Mouse (Mus musculus) midbrain, postnatal 0 days (tissue): ENCODE measurements around the gene Serping1. TPM values are rescaled to one million over a fixed set of nuclear protein-coding genes. Genes with fewer than 3 reads are reported as not detected.

Experiments used
- ATAC-seq: fragments of 200-750 bp; cut with Nextera tagmentation; 2 replicates; pipeline ENCODE4 v1.8.0; 2017; ENCODE audit warnings: moderate number of reproducible peaks, mild to moderate bottlenecking, moderate TSS enrichment, moderate library complexity; ENCODE audit not compliant: low FRiP score
- DNase-seq: peaks from one replicate; pipeline ENCODE4 v3.0.0-alpha.2; 2015; ENCODE audit warnings: low spot score
- H3K27ac ChIP-seq: fragments of 300-500 bp; sonication (generic); 2 replicates; pipeline ENCODE4 v1.5.1; 2014; ENCODE audit warnings: low read depth, mild to moderate bottlenecking, low read length, mixed read lengths
- H3K27me3 ChIP-seq: fragments of 300-500 bp; sonication (generic); 2 replicates; pipeline ENCODE4 v1.6.1; 2014; ENCODE audit warnings: low read length, control low read depth, mixed read lengths; ENCODE audit not compliant: insufficient read depth
- H3K36me3 ChIP-seq: fragments of 300-500 bp; sonication (generic); 2 replicates; pipeline ENCODE4 v1.6.1; 2014; ENCODE audit warnings: low read length, control low read depth, mixed read lengths; ENCODE audit not compliant: insufficient read depth
- H3K4me1 ChIP-seq: fragments of 300-500 bp; sonication (generic); 2 replicates; pipeline ENCODE4 v1.6.1; 2014; ENCODE audit warnings: mild to moderate bottlenecking, control low read depth, antibody characterized with exemption, low read length, mixed read lengths; ENCODE audit not compliant: insufficient read depth
- H3K4me2 ChIP-seq: fragments of 300-500 bp; sonication (generic); 2 replicates; pipeline ENCODE4 v1.6.1; 2014; ENCODE audit warnings: low read depth, mild to moderate bottlenecking, low read length, mixed read lengths; ENCODE audit not compliant: poor library complexity, severe bottlenecking
- H3K4me3 ChIP-seq: fragments of 300-500 bp; sonication (generic); 2 replicates; pipeline ENCODE4 v1.5.1; 2014; ENCODE audit warnings: low read depth, mild to moderate bottlenecking, low read length, moderate library complexity
- H3K9ac ChIP-seq: fragments of 300-500 bp; sonication (generic); replicated peaks from 2 replicates; pipeline ENCODE4 v1.6.1; 2014; ENCODE audit warnings: mild to moderate bottlenecking, low read length, moderate library complexity, mixed read lengths; ENCODE audit not compliant: poor library complexity, severe bottlenecking
- H3K9me3 ChIP-seq: fragments of 300-500 bp; sonication (generic); 2 replicates; pipeline ENCODE4 v1.6.1; 2016; ENCODE audit warnings: low read length, control low read depth
- CTCF ChIP-seq: IDR thresholded peaks from 2 replicates; pipeline ENCODE4 v1.5.1; 2016; ENCODE audit warnings: antibody characterized with exemption, mild to moderate bottlenecking
- WGBS: fragments of 180-500 bp; shearing (Covaris S2); extraction: QIAGEN DNeasy Blood & Tissue Kit; methylation state at CpG from one replicate; pipeline ENCODE4 v1.1.7; 2014; 5-methylcytosine and 5-hydroxymethylcytosine counted together
- polyA plus RNA-seq: library from polyadenylated mRNA; unstranded; fragments of >200 nt; fragmentation: Nextera tagmentation; extraction: Ambion mirVana; gene quantifications from 2 replicates; pipeline ENCODE4 v1.2.1, GENCODE M21; 2015
- total RNA-seq: library from RNA; depleted of rRNA; stranded (reverse); fragments of >200 nt; gene quantifications from 2 replicates; pipeline ENCODE4 v1.2.3, GENCODE M21; 2014

The Serping1 gene
- total and polyA plus RNA-seq, 2 experiments from 2014 or later = 19.9 to 31.9 TPM

DNA sequence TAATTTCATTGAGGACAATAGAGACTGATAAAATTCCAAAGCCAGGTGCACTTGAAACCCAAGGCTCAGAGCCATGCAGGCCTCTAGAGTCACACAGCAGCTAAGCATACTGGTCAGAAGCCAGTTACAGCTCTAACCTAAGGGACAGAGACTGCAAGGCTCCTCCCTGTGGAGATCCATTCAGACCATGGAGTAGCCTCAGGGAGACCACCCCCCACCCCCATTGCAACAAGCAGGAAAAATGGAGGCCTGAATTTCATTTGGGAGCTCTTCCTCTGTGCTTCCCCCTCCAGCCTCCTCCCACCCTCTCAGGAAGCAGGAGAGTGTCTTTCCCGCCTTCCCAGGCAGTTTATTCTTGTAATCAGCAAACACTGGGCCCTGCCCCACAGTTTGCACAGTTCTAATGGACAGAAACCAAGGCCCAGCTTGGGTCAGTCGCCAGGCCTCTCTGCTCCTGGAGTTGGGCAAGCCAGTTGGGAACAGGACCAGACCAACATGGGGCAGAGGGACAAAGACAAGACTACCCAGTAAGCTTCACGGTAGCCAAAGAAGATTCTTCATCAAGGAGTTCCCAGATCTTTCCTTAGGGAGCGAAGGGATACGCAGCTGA, 33.3 kb downstream of the Serping1 start:
- H3K27ac ChIP-seq = peak overlapping the region; percentile 95
- H3K9me3 ChIP-seq = no peaks in the 10 kb centered on the region
- no peak for DNase-seq
- no peak for TF ChIP-seq CTCF
- H3K36me3 ChIP-seq = no peaks in the 10 kb centered on the region
- peak overlapping the region; percentile 84 for H3K4me2 ChIP-seq
- H3K9ac ChIP-seq = peak overlapping the region; percentile 94; the same call in 1 of the 2 replicates
- H3K27me3 ChIP-seq = no peaks in the 10 kb centered on the region
- 2% methylated on average over 5 of the region's 5 CpGs for WGBS
- ATAC-seq = peak; percentile 4; the same call in 1 of the 2 replicates
- peak overlapping the region; percentile 84 for H3K4me3 ChIP-seq
- H3K4me1 ChIP-seq = peaks cover 22% of the 10 kb centered on the region

DNA sequence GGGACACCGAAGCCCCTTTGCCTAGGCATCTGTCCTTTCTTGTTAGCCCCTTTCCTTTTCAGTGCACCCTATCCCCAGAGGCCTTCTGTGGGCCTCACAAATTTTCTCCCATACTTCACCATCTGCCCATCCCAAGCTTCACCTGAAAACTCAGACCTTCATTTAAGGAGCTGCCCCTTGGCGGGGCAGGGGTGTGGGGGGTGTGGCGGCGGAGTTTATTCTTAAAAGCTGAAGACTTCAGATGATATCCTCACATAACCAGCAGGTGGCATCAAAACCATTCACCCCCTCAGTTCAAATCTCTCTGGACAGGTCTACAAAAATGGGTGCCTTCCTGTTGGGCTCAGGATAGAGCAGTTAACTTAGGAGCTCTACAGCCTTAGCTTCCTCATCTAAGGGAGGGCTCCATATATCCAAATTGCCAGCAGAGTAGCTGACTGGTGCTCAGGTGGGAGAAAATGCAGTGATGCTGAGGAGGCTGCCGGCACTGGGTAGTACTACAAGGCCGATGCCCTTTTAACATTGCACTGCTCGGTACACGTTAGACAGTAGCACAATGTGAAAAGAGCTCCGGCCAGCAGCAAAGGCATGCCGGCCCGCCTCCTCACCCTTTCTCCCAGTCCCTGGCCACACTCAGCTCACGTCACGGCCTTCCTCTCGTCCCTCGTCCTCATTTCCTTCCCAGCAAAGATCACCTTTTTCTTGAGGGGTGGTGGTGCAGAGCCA, 34.5 kb downstream of the Serping1 start:
- WGBS = 65% methylated on average over 15 of the region's 15 CpGs
- H3K4me3 ChIP-seq = no peak overlapping the region

DNA sequence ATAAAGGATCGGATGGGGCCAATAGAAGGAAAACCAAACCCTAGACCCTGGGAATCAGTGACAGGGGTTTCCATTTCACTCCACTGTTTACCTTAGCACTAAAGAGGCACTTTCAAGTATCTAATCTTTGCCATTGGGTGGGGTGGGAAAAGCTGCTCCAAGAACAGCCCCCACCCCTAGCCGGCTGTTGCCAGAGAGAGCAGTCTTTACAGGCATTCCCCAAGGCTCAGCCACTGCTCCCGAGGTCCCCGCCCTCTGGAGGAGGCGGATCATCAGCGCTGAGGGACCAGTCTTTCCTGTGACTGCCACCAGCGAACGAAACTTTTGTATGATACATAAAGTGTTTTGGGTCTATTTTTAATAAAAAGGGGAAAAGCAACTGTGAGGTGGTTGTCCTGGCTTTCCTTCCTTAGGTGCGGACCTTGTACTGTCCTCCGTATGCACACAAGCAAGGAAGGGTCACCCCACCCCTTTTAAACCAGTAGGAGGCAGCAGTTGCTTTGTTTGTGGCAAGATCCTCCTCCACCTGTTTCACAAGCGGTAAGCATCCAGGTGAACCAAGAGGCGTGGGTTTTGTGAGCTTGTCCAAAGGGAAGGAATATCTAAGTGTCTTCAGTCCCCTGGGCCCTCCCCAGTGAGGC, 36.9 kb downstream of the Serping1 start:
- H3K4me2 ChIP-seq = peak overlapping the region; percentile 78
- peak; percentile 71 for TF ChIP-seq CTCF
- H3K9me3 ChIP-seq = no peaks in the 10 kb centered on the region
- H3K27ac ChIP-seq = no peak overlapping the region
- no peaks in the 10 kb centered on the region for H3K36me3 ChIP-seq
- ATAC-seq (no peak), DNase-seq (peak; percentile 62)
- H3K4me3 ChIP-seq = no peak overlapping the region
- 3% methylated on average over 12 of the region's 12 CpGs for WGBS
- no peak overlapping the region for H3K9ac ChIP-seq
- peaks cover 31% of the 10 kb centered on the region for H3K4me1 ChIP-seq
- H3K27me3 ChIP-seq = no peaks in the 10 kb centered on the region

More for the DNA sequence above, 34.5 kb downstream of the Serping1 start:
- no peaks in the 10 kb centered on the region for H3K9me3 ChIP-seq
- no peak overlapping the region for H3K9ac ChIP-seq
- H3K27ac ChIP-seq = no peak overlapping the region
- H3K36me3 ChIP-seq = no peaks in the 10 kb centered on the region
- H3K4me2 ChIP-seq = peak overlapping the region; percentile 29
- peaks cover 31% of the 10 kb centered on the region for H3K4me1 ChIP-seq
- DNase-seq = no peak
- no peaks in the 10 kb centered on the region for H3K27me3 ChIP-seq
- ATAC-seq = no peak
- TF ChIP-seq CTCF = peak; percentile 56

DNA sequence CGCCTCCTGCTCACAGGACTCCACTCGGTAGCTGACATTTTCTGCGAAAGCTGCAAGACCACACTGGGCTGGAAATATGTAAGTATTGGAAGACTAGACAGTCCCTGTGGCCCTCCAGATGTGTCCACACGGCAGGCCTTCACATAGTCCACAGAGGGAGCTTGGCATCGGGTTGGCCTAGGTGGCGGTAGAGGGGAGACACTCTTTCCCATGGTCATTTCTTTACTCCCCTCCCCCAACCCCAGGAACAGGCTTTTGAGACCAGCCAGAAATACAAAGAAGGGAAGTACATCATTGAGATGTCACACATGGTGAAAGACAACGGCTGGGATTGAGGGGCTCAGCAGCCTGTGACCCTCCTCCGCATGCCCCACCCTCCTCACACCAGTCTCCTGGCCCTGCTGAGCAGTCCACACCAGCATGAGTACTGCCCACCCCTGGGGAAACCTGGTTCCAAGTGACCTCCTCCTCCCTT, 37.8 kb downstream of the Serping1 start:
- Histone ChIP-seq H3K4me1 (peaks cover 31% of the 10 kb centered on the region), H3K9me3 (no peaks in the 10 kb centered on the region), H3K27ac (no peak overlapping the region), H3K27me3 (no peaks in the 10 kb centered on the region), H3K9ac (peak overlapping the region; percentile 34; the same call in 1 of the 2 replicates), H3K4me2 (peak overlapping the region; percentile 78), H3K4me3 (peak overlapping the region; percentile 63; the same call in 1 of the 2 replicates), H3K36me3 (no peaks in the 10 kb centered on the region)
- ATAC-seq (no peak), DNase-seq (no peak)
- peak; percentile 61 for TF ChIP-seq CTCF
- WGBS = 5% methylated on average over 8 of the region's 8 CpGs

- ATAC-seq = no peak
- peak overlapping the region; percentile 63 for H3K4me3 ChIP-seq
- H3K4me1 ChIP-seq = peaks cover 25% of the 10 kb centered on the region
- no peaks in the 10 kb centered on the region for H3K36me3 ChIP-seq
- H3K4me2 ChIP-seq = peak overlapping the region; percentile 78
- H3K9me3 ChIP-seq = no peaks in the 10 kb centered on the region
- no peak overlapping the region for H3K27ac ChIP-seq
- no peak for DNase-seq
- peak overlapping the region; percentile 40; the same call in 1 of the 2 replicates for H3K9ac ChIP-seq
- no peak for TF ChIP-seq CTCF
- no peaks in the 10 kb centered on the region for H3K27me3 ChIP-seq
- 5% methylated on average over 27 of the region's 27 CpGs for WGBS
Observed at GRCm38 (mm10) chr2:84736312-84737161, 38.7 kb downstream of the Serping1 start.
